Mouse (Mus musculus) Patski (cell line): Measurements from ENCODE around the gene Cd300ld2. TPM values are rescaled to one million over a fixed set of nuclear protein-coding genes. Genes with fewer than 3 reads are reported as not detected.

ENCODE experiments used
- ATAC-seq: fragments of 100-300 bp; one replicate; pipeline ENCODE4 v1.8.0; 2021
- CTCF ChIA-PET: fragments of 350-600 bp; sonication (Branson Sonifier 250); formaldehyde crosslinking; loops from one replicate; lab custom pipeline; 2022; ENCODE audit warnings: inconsistent platforms; lab: Charles Lee
- POLR2A ChIA-PET: fragments of 350-600 bp; sonication (Branson Sonifier 250); formaldehyde crosslinking; loops from one replicate; lab custom pipeline; 2022; ENCODE audit warnings: antibody characterized with exemption, inconsistent platforms; lab: Charles Lee
- DNase-seq: peaks from one replicate; pipeline ENCODE4 v3.0.0-alpha.2; 2011; ENCODE audit warnings: low read depth, low spot score
- H3K27me3 ChIP-seq: fragments of 371-371 bp; one replicate; pipeline ENCODE4 v1.5.1; 2021
- CTCF ChIP-seq: fragments of 100-300 bp; IDR thresholded peaks from one replicate; pipeline ENCODE4 v1.5.1; 2021
- in situ Hi-C: fragments of 300-500 bp; cut with MboI; formaldehyde crosslinking; loops from 3 replicates; pipeline ENCODE4 v1.11.1; 2018; ENCODE audit warnings: low pct_unique_long_range_greater_than_20kb, mixed read lengths
- polyA plus RNA-seq: library from polyadenylated mRNA; unstranded; gene quantifications from one replicate; pipeline ENCODE4 v1.2.3, GENCODE M21; 2021

Cd300ld2 gene
- polyA plus RNA-seq, 1 experiment from 2014 or later: not detected

GRCm38 (mm10) chr11:115004070-115004469, 11.9 kb downstream of the Cd300ld2 start:
- ChIA-PET POLR2A (no interaction called here), CTCF (no interaction called here)
- no peak for ATAC-seq
- no peak for DNase-seq
- H3K27me3 ChIP-seq: peaks cover 5% of the 10 kb centered on the region
- in situ Hi-C loops: no loop called here
- TF ChIP-seq CTCF: no peak

GRCm38 (mm10) chr11:115001474-115002040, 14.4 kb downstream of the Cd300ld2 start, which contains the start of gene Cd300c2:
Gene Cd300c2 (minus strand): TSS chr11:115001880.
- no peak for TF ChIP-seq CTCF
- H3K27me3 ChIP-seq: peaks cover 5% of the 10 kb centered on the region
- ATAC-seq (no peak), DNase-seq (no peak)
- in situ Hi-C loops: no loop called here
- POLR2A ChIA-PET: no interaction called here
- CTCF ChIA-PET: no interaction called here

GRCm38 (mm10) chr11:114989793-114990192, 26.2 kb downstream of the Cd300ld2 start, which contains the start of gene Cd300ld:
Gene Cd300ld (minus strand): TSS chr11:114989922.
- no peak for ATAC-seq
- ChIA-PET CTCF (no interaction called here), POLR2A (no interaction called here)
- peaks cover 11% of the 10 kb centered on the region for H3K27me3 ChIP-seq
- in situ Hi-C loops: no loop called here
- no peak for TF ChIP-seq CTCF
- no peak for DNase-seq

GRCm38 (mm10) chr11:114981866-114982265, 34.1 kb downstream of the Cd300ld2 start:
- CTCF ChIA-PET: no interaction called here
- POLR2A ChIA-PET: no interaction called here
- ATAC-seq (no peak), DNase-seq (no peak)
- H3K27me3 ChIP-seq: no peaks in the 10 kb centered on the region
- no peak for TF ChIP-seq CTCF
- in situ Hi-C loops: no loop called here

- ChIA-PET CTCF (no interaction called here), POLR2A (no interaction called here)
- H3K27me3 ChIP-seq: no peaks in the 10 kb centered on the region
- no peak for DNase-seq
- in situ Hi-C loops: no loop called here
- ATAC-seq: no peak
- TF ChIP-seq CTCF: no peak
Observed at GRCm38 (mm10) chr11:114972726-114973125, 43.3 kb downstream of the Cd300ld2 start.

- DNase-seq (no peak), ATAC-seq (no peak)
- H3K27me3 ChIP-seq: no peaks in the 10 kb centered on the region
- in situ Hi-C loops: no loop called here
- CTCF ChIA-PET: no interaction called here
- POLR2A ChIA-PET: no interaction called here
- no peak for TF ChIP-seq CTCF
Observed at GRCm38 (mm10) chr11:114968752-114969207, 47.2 kb downstream of the Cd300ld2 start, which contains the start of gene Cd300c. Gene Cd300c (minus strand): TSS chr11:114969157.

GRCm38 (mm10) chr11:114965182-114965828, 50.7 kb downstream of the Cd300ld2 start:
- peak; percentile 57 for ATAC-seq
- TF ChIP-seq CTCF: no peak
- no peak for DNase-seq
- POLR2A ChIA-PET: no interaction called here
- in situ Hi-C loops: no loop called here
- H3K27me3 ChIP-seq: no peaks in the 10 kb centered on the region
- CTCF ChIA-PET: no interaction called here

- no peak for TF ChIP-seq CTCF
- ChIA-PET POLR2A (no interaction called here), CTCF (no interaction called here)
- no peak for DNase-seq
- in situ Hi-C loops: no loop called here
- ATAC-seq: no peak
- no peaks in the 10 kb centered on the region for H3K27me3 ChIP-seq
Observed at GRCm38 (mm10) chr11:114960369-114960768, 55.6 kb downstream of the Cd300ld2 start.

Other genes starting within 250 kb of the Cd300ld2 start
- 0.45 TPM for gene Btbd17, start 220.2 kb downstream of the Cd300ld2 start, polyA plus RNA-seq
- 0.12 TPM for gene Gpr142, start 217.3 kb downstream of the Cd300ld2 start, polyA plus RNA-seq
- 234 TPM for gene Gprc5c, start 165.0 kb downstream of the Cd300ld2 start, polyA plus RNA-seq
- 0.78 TPM for gene Cd300a, start 126.2 kb downstream of the Cd300ld2 start, polyA plus RNA-seq
- gene Cd300lb, start 81.8 kb downstream of the Cd300ld2 start, polyA plus RNA-seq: 0.03 TPM
- gene Cd300c, start 47.0 kb downstream of the Cd300ld2 start, polyA plus RNA-seq: not detected
- 0.08 TPM for gene Cd300ld, start 26.3 kb downstream of the Cd300ld2 start, polyA plus RNA-seq
- 0.14 TPM for gene Cd300c2, start 14.3 kb downstream of the Cd300ld2 start, polyA plus RNA-seq
- not detected for gene Cd300ld4, start 10.8 kb upstream of the Cd300ld2 start, polyA plus RNA-seq
- not detected for gene Cd300ld5, start 21.6 kb upstream of the Cd300ld2 start, polyA plus RNA-seq
- gene Cd300ld3, start 32.2 kb upstream of the Cd300ld2 start, polyA plus RNA-seq: not detected
- 0.04 TPM for gene Cd300e, start 46.0 kb upstream of the Cd300ld2 start, polyA plus RNA-seq
- gene Rab37, start 75.2 kb upstream of the Cd300ld2 start, polyA plus RNA-seq: 0.35 TPM
- not detected for gene Cd300lf, start 117.8 kb upstream of the Cd300ld2 start, polyA plus RNA-seq
- gene Slc9a3r1, start 147.1 kb upstream of the Cd300ld2 start, polyA plus RNA-seq: 98.7 TPM
- 10.2 TPM for gene Tmem104, start 171.3 kb upstream of the Cd300ld2 start, polyA plus RNA-seq
- 28.0 TPM for gene Nat9, start 171.7 kb upstream of the Cd300ld2 start, polyA plus RNA-seq